Mouse (Mus musculus) ES-E14 (cell line): ENCODE results near the gene Gsto2.

Source experiments
- MAFK ChIP-seq: IDR thresholded peaks from 2 replicates; pipeline ENCODE4 v1.6.1; 2014; ENCODE audit warnings: mild to moderate bottlenecking, low read depth, low read length, inconsistent platforms; ENCODE audit not compliant: insufficient read depth
- ZC3H11A ChIP-seq: IDR thresholded peaks from 2 replicates; pipeline ENCODE4 v1.6.1; 2012; ENCODE audit warnings: low read depth, mild to moderate bottlenecking, inconsistent platforms, low read length, borderline replicate concordance
- ZNF384 ChIP-seq: IDR thresholded peaks from 2 replicates; pipeline ENCODE4 v1.6.1; 2012; ENCODE audit warnings: low read depth, low read length, inconsistent platforms

- TF ChIP-seq MAFK (no peak), ZC3H11A (no peak), ZNF384 (no peak)
These were observed 42.3 kb downstream of the Gsto2 start for GRCm38 (mm10) chr19:47907596-47907995.
